Mouse (Mus musculus) monocyte, adult 5-6 weeks (primary cell): ENCODE measurements around the gene Slc25a15. TPM values are rescaled to one million over a fixed set of nuclear protein-coding genes. Genes with fewer than 3 reads are reported as not detected.

Experiments
- ATAC-seq: fragments of 153-309, 156-312 bp; replicated peaks from 2 replicates; pipeline ENCODE4 v1.8.0; 2017; ENCODE audit warnings: mild to moderate bottlenecking; ENCODE audit not compliant: low TSS enrichment, insufficient number of reproducible peaks, severe bottlenecking, poor library complexity, low FRiP score
- total RNA-seq: library from RNA; stranded (forward); fragments of 200-1000, 200-491, 200-594 nt; gene quantifications from 3 replicates; pipeline ENCODE4 v1.2.3, GENCODE M21; 2017

The Slc25a15 gene
- total RNA-seq: 2.8 to 5.7 TPM (median 3.0 TPM) in 3 replicates

DNA sequence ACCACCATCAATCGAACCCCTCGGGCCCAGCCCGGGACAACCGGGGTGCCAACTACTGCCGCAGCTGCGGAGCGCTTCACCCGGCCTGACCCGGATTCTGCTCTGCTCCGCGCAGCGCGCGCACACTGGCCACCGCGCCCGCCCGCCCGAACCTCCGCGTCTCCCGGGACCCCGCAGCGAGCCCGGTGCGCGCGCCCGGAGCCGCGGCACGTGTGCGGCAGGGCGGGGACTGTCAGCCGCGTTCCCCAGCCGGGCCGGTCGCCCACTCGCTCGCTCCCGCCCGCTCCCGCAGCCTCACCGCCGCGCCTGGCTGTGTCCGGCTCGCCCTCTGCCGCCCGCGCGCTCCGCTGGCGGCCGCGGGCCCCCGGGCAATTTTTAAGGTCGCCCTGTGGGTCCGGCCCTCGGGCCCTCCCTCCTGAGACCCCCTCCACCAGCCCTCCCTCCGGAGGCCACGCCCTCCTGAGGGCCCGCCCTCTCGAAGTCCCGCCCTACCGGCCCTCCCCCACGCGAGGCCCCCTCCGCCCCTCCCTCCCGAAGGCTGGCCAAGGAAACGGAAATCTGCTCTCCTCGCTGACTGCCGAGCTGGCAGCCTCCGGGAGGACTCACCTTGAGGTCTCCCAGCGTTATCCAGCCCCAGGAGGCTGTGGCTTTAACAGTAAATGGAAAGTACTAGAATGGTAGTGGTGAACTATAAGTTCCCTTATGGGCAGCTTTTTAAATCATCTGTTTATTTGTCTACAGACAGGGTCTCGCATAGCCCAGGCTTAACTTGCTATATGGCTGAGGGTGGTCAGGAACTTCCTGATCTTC, at the start of gene Slc25a15:
Slc25a15 (minus strand) TSS at position 456 of the 810 bp plus-strand sequence.
- ATAC-seq: peak; percentile 81

DNA sequence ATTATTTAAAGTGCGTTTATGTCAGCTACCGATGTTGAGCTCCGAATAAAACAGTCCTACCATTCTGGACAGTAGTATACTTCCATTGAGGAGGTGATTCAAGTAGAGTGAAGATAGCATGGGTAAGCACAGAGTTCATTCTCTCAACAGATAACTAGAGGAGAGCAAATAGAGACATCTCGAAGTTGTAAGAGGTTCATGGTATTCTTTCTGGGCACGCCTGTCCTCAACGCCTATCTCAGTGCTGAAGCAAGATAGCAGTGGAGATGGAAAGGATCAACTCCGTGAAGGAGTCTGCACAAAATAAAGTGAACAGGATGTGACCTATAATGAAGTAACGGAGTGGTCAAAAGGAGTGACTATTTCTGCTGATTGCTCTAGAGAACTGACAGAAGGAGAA, 13.6 kb upstream of the Slc25a15 start:
- ATAC-seq: no peak

DNA sequence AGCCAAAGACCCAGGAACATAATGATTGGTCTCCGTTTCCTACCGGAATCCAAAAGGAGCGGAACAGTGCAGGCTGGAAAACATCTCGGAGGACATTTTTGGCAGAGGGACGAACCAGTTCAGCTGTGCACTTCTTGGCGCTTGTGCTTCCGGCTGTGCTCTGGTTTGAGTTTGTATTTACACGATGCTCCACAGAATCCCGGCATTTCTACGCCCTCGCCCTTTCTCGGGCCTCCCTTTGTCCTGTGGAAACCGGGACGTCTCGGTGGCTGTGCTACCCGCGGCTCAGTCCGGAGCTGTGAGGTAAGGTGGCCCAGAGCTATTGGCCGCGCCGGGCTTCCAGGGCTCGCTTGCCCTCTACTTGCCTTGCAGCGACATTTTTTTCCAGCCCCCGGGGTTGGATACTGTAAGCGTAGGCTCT, 12.9 kb upstream of the Slc25a15 start, which contains the start of gene Mrps31:
Mrps31 (plus strand) TSS at position 80 of the 421 bp plus-strand sequence.
- peak; percentile 96 for ATAC-seq

DNA sequence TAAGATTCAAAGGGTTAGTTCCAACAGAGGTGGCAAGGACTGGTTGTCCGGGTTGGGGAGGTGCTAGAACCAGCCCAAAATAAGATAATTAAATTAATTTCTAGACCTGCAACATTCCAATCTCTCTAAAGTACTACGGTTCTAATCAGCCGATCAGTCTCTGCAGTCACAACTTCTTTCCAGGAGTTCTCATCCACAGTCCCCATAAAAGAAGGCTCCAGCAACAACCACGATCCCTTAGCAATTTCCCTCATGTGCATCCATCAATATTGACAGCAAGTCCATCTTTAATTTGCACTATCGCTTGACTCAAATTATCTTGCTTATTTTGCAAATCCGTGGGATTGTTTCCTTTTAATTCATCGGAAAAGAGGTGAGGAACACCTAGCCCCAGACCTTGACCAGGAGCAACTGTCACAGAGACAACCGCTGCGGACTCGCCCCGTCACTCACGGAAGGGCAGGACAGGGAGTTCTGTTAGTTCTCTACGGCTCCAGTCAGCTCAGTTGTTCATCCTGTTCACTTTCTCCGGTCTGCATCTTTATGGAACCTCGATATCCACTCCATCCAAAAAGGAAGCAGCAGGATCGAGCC, 12.4 kb upstream of the Slc25a15 start:
- ATAC-seq: peak; percentile 25; the same call in 1 of the 2 replicates

DNA sequence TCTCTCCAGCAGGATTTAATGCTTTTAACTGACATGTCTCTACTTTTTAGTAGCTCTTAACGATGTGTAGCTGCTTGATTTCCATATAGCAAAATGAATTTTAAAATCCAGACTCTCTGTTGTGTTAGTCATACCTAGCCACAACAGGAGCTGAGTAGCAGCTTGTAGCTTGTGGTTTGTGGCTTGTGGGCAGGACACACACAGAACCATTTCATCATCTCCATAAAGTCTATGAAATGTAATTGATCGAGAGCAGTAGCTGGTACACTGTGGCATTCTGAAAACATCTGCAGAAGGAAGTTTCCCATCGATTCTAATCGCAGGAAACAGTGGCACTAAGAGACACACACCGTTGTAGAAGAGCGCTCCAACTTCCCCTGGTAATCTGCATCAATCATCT, 7.3 kb upstream of the Slc25a15 start:
- ATAC-seq: peak; percentile 70; the same call in 1 of the 2 replicates

DNA sequence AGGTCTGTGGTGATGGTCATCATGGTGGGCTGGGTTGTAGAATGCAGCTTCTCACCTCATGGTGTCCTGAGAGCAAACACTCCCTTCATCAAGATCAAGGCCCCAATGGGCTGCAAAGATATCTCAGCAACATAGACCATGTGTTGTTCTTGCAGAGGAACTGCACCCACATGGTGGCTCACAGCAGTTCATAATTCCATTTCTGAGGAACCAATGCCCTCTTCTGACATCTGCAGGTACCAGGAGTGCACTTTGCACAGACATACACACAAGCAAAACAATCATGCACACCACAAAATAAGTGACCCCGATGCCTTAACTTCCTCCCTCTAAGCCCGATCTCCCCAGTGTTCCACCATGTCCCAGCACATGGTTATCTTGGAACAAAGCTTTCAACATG, 4.8 kb upstream of the Slc25a15 start:
- ATAC-seq: no peak

DNA sequence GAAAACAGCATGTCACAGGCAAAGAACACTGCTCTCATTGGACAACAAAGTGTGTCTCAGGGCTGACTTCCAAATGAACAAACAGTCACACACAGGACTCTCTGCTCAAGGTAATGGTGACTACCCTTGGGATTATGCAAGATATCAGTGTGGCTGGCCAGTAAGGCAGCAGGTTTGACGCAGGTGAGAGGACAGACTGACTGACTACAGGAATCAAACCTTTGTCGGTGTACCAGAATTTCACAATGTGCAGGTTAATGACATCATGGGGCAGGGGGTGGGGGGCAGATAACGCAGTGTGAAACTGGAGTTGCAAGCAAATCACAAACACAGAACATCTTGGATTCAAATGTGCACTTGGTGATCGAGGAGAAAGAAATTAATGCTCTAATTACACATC, 2.2 kb upstream of the Slc25a15 start:
- ATAC-seq: no peak

DNA sequence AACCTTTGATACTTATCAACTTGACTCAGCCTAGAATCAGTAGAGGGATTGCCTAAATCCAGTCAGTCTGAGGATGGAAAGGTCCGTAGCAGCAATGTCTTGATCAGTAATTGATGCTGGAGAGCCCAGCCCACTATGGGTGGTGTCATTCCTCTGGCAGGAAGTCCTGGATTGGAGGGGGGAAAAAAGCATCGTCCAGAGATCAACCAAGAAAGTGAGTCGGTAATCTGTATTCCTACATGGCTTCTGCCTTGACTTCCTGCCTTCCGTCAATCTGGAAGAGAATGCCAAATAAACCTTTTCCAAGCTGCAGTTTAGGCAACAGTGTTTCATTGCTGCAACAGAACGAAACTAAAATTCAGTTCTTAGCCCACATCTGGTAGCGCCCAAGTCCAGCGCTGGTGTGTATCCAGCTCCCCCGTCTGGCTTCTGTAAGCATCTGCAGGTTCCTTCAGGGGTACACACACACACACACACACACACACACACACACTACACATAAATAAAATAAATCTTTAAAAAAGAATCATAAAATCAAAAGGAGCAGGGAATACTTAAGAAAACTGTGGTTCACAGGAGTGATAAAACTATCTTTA, 986 bp upstream of the Slc25a15 start:
- ATAC-seq: no peak

DNA sequence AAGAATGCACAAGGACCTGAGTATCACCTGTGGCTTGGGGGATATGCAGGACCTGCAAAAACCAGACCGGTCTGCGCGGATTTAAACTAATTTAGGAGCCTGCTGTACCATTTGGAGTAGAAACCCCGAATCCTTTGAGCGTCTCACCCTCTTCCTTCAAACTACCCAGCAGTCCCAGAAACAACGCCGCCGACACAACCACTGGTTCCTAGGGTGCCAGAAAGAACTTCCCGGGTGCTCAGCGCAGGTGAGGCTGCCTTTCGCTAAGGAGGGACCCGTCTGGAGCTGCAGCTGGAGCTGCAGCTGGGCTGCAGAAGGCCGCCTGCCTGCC, 621 bp downstream of the Slc25a15 start:
- no peak for ATAC-seq

DNA sequence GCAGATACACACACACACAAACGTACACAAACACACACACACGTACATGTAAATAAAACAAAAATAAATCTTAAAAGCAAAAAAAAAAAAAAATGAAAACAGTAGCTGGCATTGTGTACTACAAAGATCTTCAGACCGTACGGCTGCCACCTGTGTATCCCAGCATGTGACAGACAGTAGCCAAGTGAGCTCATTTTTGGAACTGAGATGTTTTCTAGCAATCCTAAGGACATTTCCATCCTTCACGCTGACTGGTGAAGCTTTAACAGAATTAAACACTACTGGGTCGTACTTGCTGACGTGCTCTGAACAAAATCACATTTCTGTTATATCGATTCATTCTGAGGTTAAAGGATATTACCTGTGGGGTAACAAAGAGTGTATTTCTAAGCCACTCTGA, 3.1 kb downstream of the Slc25a15 start:
- no peak for ATAC-seq

DNA sequence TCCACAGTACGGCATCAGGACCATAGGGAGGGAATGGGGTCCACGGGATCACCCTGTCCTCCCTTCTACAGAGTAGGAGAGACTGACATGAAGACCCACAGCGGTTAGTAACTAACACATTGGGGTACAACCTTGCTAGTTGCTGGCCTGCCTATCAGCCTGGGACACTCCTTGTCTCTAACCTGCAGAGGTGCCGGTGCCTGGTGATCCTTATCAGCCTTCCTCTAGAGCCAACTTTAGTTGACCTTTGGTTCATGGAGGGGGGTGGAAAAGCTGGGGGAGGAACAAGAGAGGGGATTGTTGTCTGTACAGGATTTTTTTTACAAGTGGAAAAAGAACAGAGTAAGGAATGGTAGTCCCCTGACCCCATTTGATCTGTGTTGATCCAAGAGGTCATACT, 3.9 kb downstream of the Slc25a15 start:
- ATAC-seq: no peak

DNA sequence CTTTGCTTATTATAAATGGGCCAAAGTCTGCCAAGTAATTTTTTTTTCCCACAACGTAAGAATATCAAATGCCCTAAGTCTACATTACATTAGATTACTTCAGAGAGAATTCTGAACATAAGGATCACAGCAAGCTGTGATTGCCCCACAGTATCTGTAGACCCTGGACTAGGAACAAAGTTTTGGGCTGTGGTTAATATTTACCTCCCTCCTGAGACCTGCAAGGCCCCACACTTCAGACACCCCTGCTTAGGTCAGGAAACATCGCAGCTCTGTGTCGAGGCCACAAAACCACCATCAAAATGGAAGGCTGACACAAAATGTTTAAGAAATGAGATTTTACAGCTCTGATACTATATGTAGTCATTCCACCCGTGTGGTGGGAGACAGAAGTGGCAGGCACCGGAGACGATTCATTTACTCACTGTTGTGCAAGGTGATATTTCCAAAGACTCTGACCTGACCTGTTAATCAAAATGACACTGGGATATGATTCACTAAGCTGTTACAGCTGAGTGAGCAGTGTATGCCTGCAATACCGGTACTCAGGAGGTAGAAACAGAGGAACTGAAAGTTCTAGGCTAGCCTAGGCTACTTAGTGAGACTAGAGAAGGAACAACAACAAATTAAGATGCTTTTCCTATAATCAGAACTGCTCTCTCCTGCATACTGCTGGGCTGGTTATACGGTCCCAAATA, 7.5 kb downstream of the Slc25a15 start:
- ATAC-seq: no peak

DNA sequence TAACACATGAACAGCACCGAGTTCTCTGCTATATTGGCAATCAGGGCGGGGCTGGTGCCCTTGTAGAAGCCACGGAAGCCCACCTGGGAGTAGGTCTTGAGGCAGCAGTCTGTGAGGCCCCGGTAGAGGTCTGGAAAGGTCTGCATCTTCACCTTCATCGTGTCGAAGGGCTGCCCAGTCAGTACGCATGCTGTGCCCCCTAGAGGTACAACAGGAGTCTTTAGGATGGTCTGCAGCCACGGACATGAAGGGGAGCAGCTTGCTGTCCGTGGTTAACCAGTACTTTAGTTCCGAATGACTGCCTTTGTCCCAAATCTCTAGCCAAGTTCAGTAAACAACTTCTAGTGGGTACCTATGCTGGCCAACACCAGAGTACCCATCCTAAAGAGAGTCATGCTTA, 8.5 kb downstream of the Slc25a15 start:
- no peak for ATAC-seq

DNA sequence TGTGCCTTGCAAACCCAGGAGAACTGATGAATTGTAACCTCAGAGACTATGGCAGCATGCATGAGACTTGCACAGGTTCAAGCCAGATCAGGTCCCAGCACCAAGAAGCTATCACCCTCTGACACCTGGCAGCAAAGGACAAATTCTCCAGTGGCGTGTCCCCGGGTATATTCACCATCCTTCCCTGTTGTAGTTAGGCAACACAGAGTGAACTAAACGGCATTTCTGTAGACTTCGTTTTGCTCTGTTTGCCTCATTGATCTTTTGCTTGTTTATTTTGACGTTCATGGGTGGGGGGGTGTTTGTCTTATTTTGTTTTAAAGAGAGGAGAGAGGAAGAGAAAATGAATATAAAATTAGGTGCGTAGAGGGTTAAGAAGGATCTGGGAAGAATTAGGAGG, 13.2 kb downstream of the Slc25a15 start:
- no peak for ATAC-seq

DNA sequence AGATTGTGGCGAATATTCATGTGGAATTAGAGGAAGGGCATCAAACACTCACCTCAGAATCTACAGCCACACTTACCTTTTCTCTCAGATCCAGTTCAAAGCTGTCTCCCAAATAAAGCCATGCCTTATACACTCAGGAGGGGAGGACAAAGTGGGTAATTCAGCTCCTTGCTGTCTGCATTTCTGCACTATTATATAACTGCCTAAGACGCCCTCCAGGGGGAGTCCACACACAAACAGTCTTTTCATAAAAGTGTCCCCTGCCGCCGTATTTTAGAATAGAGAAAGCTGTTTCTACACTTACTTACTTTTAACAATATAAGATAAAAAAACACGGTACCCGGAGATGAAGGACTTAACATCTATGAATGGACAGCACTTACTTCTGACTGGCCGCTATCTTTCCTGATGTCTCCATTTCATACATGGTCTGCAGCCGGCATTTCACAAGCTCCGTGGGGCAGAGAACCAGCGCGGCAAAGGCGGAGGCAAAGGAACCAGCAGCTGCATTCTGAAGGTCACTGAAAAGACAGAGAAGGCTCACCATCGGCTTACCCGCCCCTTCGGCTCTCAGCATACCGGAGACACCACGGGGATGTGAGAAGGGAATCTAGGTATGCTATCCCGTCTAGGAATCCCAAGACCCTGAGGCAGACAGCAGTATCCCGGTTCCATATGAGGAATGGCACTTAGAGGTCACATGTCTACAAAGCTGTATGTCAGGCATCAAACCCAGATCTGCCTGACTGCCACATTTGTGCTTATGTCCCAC, 15.4 kb downstream of the Slc25a15 start:
- no peak for ATAC-seq

DNA sequence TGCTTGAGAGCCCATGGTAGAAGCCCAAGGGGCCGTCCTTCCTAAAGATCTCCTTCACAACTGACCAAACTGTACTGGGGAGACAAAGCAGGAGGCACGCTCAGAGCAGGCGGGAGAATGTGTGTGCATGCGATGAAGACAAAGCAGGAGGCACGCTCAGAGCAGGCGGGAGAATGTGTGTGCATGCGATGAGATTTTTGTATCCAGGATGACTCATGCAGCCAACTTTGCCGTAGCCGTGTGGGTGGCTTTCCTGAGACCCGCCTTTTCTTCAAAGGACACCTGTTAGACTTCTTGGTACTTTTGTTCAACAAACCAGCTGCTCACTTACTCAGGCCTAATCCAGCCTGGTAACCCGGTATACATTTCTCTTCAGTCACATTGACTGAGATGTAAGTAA, 17.5 kb downstream of the Slc25a15 start:
- no peak for ATAC-seq

DNA sequence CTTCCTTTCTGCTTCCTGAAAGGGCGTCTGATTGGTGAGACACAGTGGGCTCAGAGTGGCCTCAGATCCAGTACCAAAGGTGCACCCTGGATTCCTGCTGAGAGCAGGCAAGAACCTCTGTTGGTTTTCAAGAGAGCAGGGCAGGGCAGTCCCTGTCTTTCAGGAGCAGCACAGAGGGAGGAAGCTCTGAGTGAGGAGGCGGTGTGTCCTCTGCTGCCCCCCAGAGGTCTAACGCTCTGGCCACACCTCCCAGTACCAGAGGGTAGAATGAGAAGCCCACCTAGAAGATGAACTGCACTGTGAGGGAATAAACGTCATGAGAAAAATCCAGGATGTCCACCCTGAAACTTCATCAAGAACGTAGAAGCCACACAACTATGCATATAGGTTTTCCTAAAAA, 21.5 kb downstream of the Slc25a15 start:
- no peak for ATAC-seq

DNA sequence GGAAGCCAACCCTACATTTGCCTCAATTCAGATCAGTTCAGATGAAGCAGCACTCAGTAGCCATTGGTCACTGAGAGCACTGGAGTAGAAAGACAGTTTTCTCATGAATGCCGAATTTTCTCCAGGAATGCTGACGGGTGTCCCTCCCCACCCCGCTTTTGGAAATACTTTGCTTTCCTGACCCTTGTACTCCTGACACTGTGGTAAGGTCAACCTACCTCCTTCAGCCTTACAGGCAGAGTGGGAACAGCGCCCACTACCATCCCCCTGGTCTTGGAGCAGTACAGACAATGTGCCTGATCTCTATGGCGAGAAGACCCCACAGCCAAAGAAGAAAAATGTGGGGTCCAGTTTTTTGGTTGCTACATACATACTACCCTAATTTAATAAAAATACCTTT, 22.1 kb downstream of the Slc25a15 start:
- ATAC-seq: no peak

DNA sequence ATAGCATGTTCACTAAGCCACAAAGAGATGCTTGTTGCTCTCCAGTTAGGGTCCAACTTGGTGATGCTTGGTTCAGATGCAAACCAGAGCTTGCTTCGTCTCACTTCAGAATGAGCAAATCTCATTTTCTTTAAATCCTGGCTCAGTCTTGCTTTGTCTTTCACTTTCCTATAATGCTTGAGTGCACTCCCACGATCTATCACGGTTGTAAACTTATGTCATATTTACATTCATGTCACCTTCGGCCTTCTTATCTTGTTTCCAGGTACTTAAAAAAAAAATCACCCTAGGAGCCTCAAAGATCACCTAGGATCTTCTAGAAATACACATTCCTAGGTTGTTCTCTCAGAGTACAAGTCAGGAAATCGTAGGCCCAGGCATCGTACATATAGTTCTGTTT, 38.5 kb downstream of the Slc25a15 start:
- ATAC-seq: no peak
